Mouse (Mus musculus): ENCODE measurements around the gene Zfp599.

- no peak for TF ChIP-seq CTCF (IDR thresholded peaks at IDR 0.05; ENCODE audit: borderline replicate concordance, insufficient read depth, low read depth, low read length)
- no peak for TF ChIP-seq POLR2A (IDR thresholded peaks at IDR 0.05; ENCODE audit: borderline replicate concordance, insufficient read depth, low read length)
These were observed 19.0 kb upstream of the Zfp599 start for GRCm38 (mm10) chr9:22278733-22279132.

Data from cerebellum, adult 2 months (tissue).